Mouse (Mus musculus) bone marrow, adult 2 months (tissue): ENCODE measurements around the gene Zfand3.

Experiments used
- CTCF ChIP-seq: fragments of 200-500 bp; IDR thresholded peaks from 2 replicates; pipeline ENCODE4 v1.5.1; 2011; ENCODE audit warnings: low read length, control low read depth; ENCODE audit not compliant: control insufficient read depth, insufficient read depth
- POLR2A ChIP-seq: fragments of 200-500 bp; IDR thresholded peaks from 2 replicates; pipeline ENCODE4 v1.6.1; 2011; ENCODE audit warnings: low read depth, mild to moderate bottlenecking, control low read depth, low read length, borderline replicate concordance; ENCODE audit not compliant: control insufficient read depth

- TF ChIP-seq POLR2A (no peak), CTCF (no peak)
Observed at GRCm38 (mm10) chr17:30008392-30008791, 3.9 kb downstream of the Zfand3 start.
